Mouse (Mus musculus) limb, embryonic 11.5 days (tissue): ENCODE measurements around the gene Ppp3ca. TPM values are rescaled to one million over a fixed set of nuclear protein-coding genes. Genes with fewer than 3 reads are reported as not detected.

Experiments used
- ATAC-seq: fragments of 200-750 bp; cut with Nextera tagmentation; 2 replicates; pipeline ENCODE4 v1.8.0; 2017; ENCODE audit warnings: low read depth; ENCODE audit not compliant: insufficient number of reproducible peaks, low FRiP score, low TSS enrichment
- DNase-seq: peaks from one replicate; pipeline ENCODE4 v3.0.0-alpha.2; 2015; ENCODE audit warnings: low spot score
- H3K27ac ChIP-seq: fragments of 300-500 bp; sonication (generic); replicated peaks from 2 replicates; pipeline ENCODE4 v1.5.1; 2014; ENCODE audit warnings: low read depth, mild to moderate bottlenecking, low read length
- H3K27me3 ChIP-seq: fragments of 300-500 bp; sonication (generic); 2 replicates; pipeline ENCODE4 v1.6.1; 2014; ENCODE audit warnings: mild to moderate bottlenecking, low read length, mixed read lengths; ENCODE audit not compliant: control insufficient read depth, insufficient read depth
- H3K36me3 ChIP-seq: fragments of 300-500 bp; sonication (generic); 2 replicates; pipeline ENCODE4 v1.6.1; 2014; ENCODE audit warnings: mild to moderate bottlenecking, low read length, moderate library complexity, mixed read lengths; ENCODE audit not compliant: control insufficient read depth, insufficient read depth
- H3K4me1 ChIP-seq: fragments of 300-500 bp; sonication (generic); 2 replicates; pipeline ENCODE4 v1.6.1; 2014; ENCODE audit warnings: low read length, mixed read lengths; ENCODE audit not compliant: control insufficient read depth, insufficient read depth
- H3K4me2 ChIP-seq: fragments of 300-500 bp; sonication (generic); 2 replicates; pipeline ENCODE4 v1.6.1; 2014; ENCODE audit warnings: low read depth, mild to moderate bottlenecking, moderate library complexity; ENCODE audit not compliant: severe bottlenecking
- H3K4me3 ChIP-seq: fragments of 300-500 bp; sonication (generic); 2 replicates; pipeline ENCODE4 v1.5.1; 2014; ENCODE audit warnings: low read depth, low read length
- H3K9ac ChIP-seq: fragments of 300-500 bp; sonication (generic); 2 replicates; pipeline ENCODE4 v1.6.1; 2014; ENCODE audit warnings: mild to moderate bottlenecking, low read length
- H3K9me3 ChIP-seq: fragments of 300-500 bp; sonication (generic); 2 replicates; pipeline ENCODE4 v1.6.1; 2016; ENCODE audit warnings: low read length; ENCODE audit not compliant: control insufficient read depth
- WGBS: fragments of 180-500 bp; shearing (Covaris S2); extraction: QIAGEN DNeasy Blood & Tissue Kit; methylation state at CpG from one replicate; pipeline ENCODE4 v1.1.7; 2014; 5-methylcytosine and 5-hydroxymethylcytosine counted together
- polyA plus RNA-seq: library from polyadenylated mRNA; unstranded; fragments of >200 nt; fragmentation: Nextera tagmentation; extraction: Ambion mirVana; gene quantifications from 2 replicates; pipeline ENCODE4 v1.2.1, GENCODE M21; 2014

The Ppp3ca gene
- polyA plus RNA-seq, 1 experiment from 2014 or later, result 72.7 TPM

- no peak overlapping the region for H3K4me3 ChIP-seq
- peaks cover 17% of the 10 kb centered on the region for H3K4me1 ChIP-seq
- H3K27ac ChIP-seq, result no peak overlapping the region
- H3K36me3 ChIP-seq, result no peaks in the 10 kb centered on the region
- ATAC-seq, result no peak
- H3K27me3 ChIP-seq, result no peaks in the 10 kb centered on the region
- no peak for DNase-seq
- H3K9ac ChIP-seq, result no peak overlapping the region
- no peak overlapping the region for H3K4me2 ChIP-seq
- no peaks in the 10 kb centered on the region for H3K9me3 ChIP-seq
- WGBS, result 35% methylated on average over 3 of the region's 3 CpGs
These were observed 37.5 kb downstream of the Ppp3ca start for GRCm38 (mm10) chr3:136707222-136708019.

GRCm38 (mm10) chr3:136708230-136708629 is 38.3 kb downstream of the Ppp3ca start:
- 9% methylated on average over 1 of the region's 1 CpGs for WGBS
- no peak for ATAC-seq
- DNase-seq, result no peak
- H3K4me2 ChIP-seq, result no peak overlapping the region
- H3K36me3 ChIP-seq, result no peaks in the 10 kb centered on the region
- no peaks in the 10 kb centered on the region for H3K27me3 ChIP-seq
- peaks cover 17% of the 10 kb centered on the region for H3K4me1 ChIP-seq
- no peaks in the 10 kb centered on the region for H3K9me3 ChIP-seq
- H3K27ac ChIP-seq, result 0 out of 2 replicates have a peak overlapping the region, but pooled peaks have one; percentile 42
- no peak overlapping the region for H3K9ac ChIP-seq
- no peak overlapping the region for H3K4me3 ChIP-seq

- DNase-seq (no peak), ATAC-seq (no peak)
- Histone ChIP-seq H3K9me3 (no peaks in the 10 kb centered on the region), H3K27ac (no peak overlapping the region), H3K4me2 (no peak overlapping the region), H3K36me3 (no peaks in the 10 kb centered on the region), H3K4me3 (no peak overlapping the region), H3K4me1 (peaks cover 11% of the 10 kb centered on the region), H3K9ac (no peak overlapping the region), H3K27me3 (no peaks in the 10 kb centered on the region)
- WGBS, result 83% methylated on average over 10 of the region's 10 CpGs
These were observed 40.5 kb downstream of the Ppp3ca start for GRCm38 (mm10) chr3:136710310-136710906.

- no peaks in the 10 kb centered on the region for H3K9me3 ChIP-seq
- no peaks in the 10 kb centered on the region for H3K27me3 ChIP-seq
- DNase-seq (no peak), ATAC-seq (no peak)
- H3K4me3 ChIP-seq, result no peak overlapping the region
- no peak overlapping the region for H3K4me2 ChIP-seq
- no peaks in the 10 kb centered on the region for H3K36me3 ChIP-seq
- H3K9ac ChIP-seq, result no peak overlapping the region
- 0 out of 2 replicates have a peak, but pooled peaks cover 4% of the 10 kb centered on the region for H3K4me1 ChIP-seq
- H3K27ac ChIP-seq, result no peak overlapping the region
- 95% methylated on average over 4 of the region's 4 CpGs for WGBS
These were observed 44.5 kb downstream of the Ppp3ca start for GRCm38 (mm10) chr3:136714307-136715039.

GRCm38 (mm10) chr3:136716247-136716646 is 46.3 kb downstream of the Ppp3ca start:
- no peaks in the 10 kb centered on the region for H3K9me3 ChIP-seq
- no peaks in the 10 kb centered on the region for H3K36me3 ChIP-seq
- 83% methylated on average over 6 of the region's 6 CpGs for WGBS
- DNase-seq (no peak), ATAC-seq (no peak)
- H3K4me1 ChIP-seq, result peaks cover 7% of the 10 kb centered on the region
- no peak overlapping the region for H3K4me3 ChIP-seq
- H3K27me3 ChIP-seq, result no peaks in the 10 kb centered on the region
- H3K27ac ChIP-seq, result no peak overlapping the region
- no peak overlapping the region for H3K4me2 ChIP-seq
- no peak overlapping the region for H3K9ac ChIP-seq

- ATAC-seq, result no peak
- WGBS, result 93% methylated on average over 5 of the region's 5 CpGs
These were observed 48.5 kb downstream of the Ppp3ca start for GRCm38 (mm10) chr3:136718412-136718811.

GRCm38 (mm10) chr3:136721241-136721640 is 51.3 kb downstream of the Ppp3ca start:
- H3K9me3 ChIP-seq, result no peaks in the 10 kb centered on the region
- 84% methylated on average over 4 of the region's 4 CpGs for WGBS
- no peak overlapping the region for H3K4me2 ChIP-seq
- H3K4me1 ChIP-seq, result peaks cover 21% of the 10 kb centered on the region
- ATAC-seq (no peak), DNase-seq (no peak)
- no peak overlapping the region for H3K4me3 ChIP-seq
- no peak overlapping the region for H3K27ac ChIP-seq
- no peak overlapping the region for H3K9ac ChIP-seq
- no peaks in the 10 kb centered on the region for H3K36me3 ChIP-seq
- H3K27me3 ChIP-seq, result no peaks in the 10 kb centered on the region

More at GRCm38 (mm10) chr3:136718412-136718811, 48.5 kb downstream of the Ppp3ca start:
- no peaks in the 10 kb centered on the region for H3K27me3 ChIP-seq
- H3K36me3 ChIP-seq, result no peaks in the 10 kb centered on the region
- no peak overlapping the region for H3K27ac ChIP-seq
- H3K9ac ChIP-seq, result no peak overlapping the region
- no peak for DNase-seq
- peaks cover 14% of the 10 kb centered on the region for H3K4me1 ChIP-seq
- no peak overlapping the region for H3K4me3 ChIP-seq
- no peaks in the 10 kb centered on the region for H3K9me3 ChIP-seq
- no peak overlapping the region for H3K4me2 ChIP-seq

- H3K27ac ChIP-seq, result no peak overlapping the region
- peak; percentile 92 for ATAC-seq
- no peaks in the 10 kb centered on the region for H3K27me3 ChIP-seq
- DNase-seq, result peak; percentile 71
- peaks cover 21% of the 10 kb centered on the region for H3K4me1 ChIP-seq
- 18% methylated on average over 4 of the region's 4 CpGs for WGBS
- no peaks in the 10 kb centered on the region for H3K36me3 ChIP-seq
- no peaks in the 10 kb centered on the region for H3K9me3 ChIP-seq
- no peak overlapping the region for H3K9ac ChIP-seq
- H3K4me2 ChIP-seq, result 0 out of 2 replicates have a peak overlapping the region, but pooled peaks have one; percentile 5
- no peak overlapping the region for H3K4me3 ChIP-seq
These were observed 52.0 kb downstream of the Ppp3ca start for GRCm38 (mm10) chr3:136721804-136722427.
